Mouse (Mus musculus) adrenal gland, postnatal 14 days (tissue): ENCODE measurements at regions not wholly inside any gene's neighbourhood (a gene's known extent, or its start where the extent isn't known, plus 50 kb on each side); places are given as distances from the start of the nearest gene placed in this dataset.

Source experiments
- DNase-seq: peaks from one replicate; pipeline ENCODE4 v3.0.0; 2021; ENCODE audit warnings: mixed read lengths

DNA sequence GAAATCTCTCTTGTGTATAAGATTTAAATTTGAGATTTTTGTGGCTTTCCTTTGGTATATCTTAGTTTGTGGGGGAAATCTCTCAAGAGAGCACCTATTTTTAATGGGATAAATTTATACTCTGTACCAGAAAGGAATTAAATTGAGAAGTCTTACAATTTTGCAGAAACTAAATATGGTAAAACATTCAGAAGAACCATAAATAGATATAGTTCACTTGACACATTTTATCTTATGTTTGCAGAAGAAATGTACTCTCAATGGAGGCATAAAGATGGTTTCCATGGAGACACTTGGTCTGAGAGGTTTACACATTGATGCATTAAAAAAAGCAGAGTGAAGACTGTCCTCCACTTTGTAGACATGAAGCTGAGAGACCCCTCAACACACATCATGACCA lies 86.9 kb downstream of the Ndufa10 start:
- no peak for DNase-seq

DNA sequence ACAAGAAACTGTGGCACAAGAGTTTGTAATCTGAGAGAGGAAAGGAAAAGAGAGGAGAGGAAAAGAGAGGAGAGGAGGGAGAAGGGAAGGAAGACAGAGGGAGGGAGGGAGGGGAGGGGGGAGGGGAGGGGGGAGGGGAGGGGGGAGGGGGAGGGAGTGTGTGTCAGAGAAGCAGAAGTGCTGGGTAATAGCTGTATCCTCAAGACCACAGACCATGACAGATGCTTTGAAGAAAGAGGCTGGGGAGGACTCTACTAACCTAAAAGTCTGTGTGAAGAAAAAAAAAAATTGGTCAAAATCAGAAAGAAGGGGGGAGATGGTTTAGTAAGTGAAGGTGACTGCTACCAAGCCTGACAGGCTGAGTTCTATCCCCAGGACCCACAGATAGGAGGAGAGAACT lies 88.7 kb downstream of the Ndufa10 start:
- DNase-seq = no peak

DNA sequence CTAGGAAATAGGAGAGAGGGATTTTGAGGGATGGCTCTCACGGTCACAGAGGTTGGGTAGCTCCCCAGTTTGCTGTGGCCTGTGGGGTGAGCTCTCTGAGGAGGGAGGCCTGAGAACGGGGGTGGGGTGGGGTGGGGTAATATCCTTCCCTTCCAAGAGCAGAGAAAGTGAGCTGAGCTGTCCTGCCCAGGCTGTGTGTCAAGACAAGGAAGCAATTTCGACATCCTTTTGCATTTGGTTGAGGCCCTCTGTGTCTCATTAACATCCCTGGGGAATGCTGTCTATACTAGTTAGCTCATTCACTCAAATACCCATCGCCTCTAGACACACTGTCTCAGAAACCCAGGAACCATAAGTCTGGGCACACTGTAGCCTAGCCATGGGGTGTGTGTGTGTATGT lies 89.9 kb downstream of the Ndufa10 start:
- DNase-seq = no peak

DNA sequence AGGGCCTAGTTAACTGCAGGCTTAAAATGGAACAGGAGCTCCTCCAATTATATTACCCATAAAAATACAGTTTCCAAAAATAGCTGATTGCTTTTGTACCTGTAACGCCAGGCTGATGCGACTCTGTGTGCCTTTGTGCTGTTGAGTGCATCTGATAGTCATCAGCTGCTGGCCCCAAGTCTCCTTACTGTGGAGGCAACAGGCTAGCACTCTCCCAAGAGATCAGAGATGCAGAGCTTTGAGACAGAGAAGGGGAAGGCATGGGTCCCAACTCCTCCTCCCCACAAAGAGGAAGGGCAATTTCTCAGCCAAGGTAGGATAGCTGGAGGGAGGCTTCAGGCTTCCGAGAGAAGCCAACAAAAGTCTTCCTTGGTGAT lies 94.2 kb downstream of the Ndufa10 start:
- no peak for DNase-seq

DNA sequence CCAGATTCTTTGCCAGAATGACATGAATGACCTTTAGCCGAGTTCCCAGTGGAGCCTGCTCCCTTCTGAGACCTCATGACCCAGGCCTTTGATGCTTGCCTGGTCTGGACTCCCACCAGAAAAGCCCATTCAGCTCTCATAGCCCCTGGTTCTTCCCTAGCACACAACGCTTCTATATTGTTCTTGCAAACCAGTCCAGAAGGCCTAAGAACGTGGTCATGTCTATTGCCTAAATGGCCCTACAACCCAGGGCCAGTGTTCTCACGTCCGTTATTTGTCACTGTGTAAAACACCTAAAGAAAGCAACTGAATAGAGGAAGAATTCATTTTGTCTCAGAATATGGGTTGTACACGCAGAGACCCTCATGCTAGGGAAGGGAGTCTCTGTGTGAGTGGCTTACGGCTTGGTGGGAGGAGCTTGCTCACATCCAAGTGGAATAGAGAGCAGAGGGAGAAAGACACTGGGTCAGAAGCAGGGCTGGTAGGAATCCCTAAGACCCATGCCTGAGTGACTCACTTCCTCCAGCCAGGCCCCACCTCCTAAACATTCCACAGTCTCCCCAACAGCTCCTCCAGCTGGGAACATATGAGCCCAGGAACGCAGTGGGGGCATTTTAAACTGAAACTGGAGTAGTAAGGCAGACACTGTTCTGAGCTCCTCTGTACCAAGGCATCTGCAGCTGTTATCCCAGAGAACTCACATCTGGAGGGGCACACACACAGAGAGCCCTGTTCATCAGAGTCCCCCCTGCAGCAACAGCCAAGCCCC lies 94.7 kb downstream of the Ndufa10 start:
- peak; percentile 24 for DNase-seq

DNA sequence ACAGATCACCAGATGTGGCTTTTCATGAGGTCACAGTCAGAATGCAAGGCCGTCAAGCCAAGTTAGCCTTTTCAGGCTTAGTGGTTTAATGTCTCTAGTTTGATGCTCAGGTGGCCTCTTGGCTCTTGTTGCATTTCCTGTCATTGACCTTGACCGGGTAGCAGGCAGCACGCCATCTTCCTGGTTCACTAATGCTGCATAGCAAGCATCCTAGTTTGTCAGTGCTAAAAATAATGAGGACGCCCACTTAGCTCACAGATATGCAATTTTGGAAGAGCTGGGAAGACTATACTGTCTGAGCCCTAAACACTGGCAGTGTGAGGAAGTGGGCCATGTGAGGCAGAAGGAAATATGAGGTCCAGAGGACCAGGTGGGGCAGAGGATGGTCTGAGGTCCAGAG lies 97.2 kb downstream of the Ndufa10 start:
- DNase-seq = peak; percentile 12

DNA sequence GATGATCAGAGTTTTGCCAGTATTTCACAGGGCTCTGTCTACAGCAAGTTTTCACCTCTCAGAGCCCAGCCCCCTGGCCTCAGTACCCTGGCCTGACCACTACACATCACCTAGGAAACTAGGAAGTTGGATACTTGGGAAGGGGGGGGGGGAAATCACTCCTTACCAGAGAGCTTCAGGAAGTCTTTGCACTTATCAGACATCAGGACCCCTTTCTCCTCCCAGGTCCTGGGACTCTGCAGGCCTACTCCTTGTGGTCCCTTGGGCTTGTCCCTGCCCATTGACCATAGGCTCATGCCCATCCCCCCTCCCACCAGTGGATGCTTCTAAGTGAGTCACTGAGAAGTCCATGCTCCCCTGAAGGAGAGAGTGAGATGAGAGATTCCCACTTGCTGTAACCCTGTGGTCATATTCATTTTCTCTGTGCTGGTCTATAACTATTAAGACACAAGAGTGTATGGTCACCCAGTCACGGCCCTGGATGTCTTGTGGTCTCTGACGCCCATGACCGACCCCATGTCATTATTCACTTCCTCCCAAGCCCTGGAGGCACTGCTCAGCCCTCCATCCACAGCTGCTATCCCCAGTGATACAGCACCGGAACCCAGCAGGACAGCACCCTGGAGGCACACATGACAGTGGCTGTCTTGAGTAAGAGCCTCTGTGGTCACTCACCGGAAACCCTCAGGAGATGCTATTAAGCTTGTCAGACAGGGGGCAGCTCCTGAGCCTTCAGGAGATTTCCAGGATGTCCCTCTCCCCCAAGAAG lies 101.3 kb downstream of the Ndufa10 start:
- no peak for DNase-seq

DNA sequence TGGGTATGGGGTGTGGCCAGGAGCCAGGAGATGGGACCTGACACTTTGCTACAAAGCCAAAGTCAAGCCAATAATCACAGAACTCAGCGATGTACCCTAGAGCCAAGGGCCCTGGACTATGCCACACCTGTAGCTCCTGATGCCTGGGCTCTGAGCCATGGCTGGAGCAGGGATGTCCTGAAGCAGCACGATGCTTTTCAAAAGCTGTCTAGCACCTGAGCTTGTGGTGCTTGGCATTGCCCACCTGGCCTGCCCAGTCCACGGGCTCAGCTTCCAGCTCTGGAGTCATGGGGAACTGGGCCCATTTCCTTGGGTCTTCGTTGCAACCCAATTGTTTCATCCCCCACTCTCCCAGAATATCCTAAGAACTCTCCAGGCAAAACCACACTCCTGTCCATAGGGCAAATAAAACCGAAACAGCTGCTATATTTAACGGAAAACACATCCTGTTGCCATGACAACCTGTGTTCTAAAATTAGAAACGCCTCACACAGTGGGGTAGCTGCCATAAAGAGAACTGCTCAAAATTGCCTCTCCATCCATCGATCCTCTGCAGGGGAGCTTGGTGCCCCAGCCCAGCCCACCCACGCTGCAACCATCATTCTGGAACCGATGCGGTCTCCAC lies 102.2 kb downstream of the Ndufa10 start:
- DNase-seq = no peak

DNA sequence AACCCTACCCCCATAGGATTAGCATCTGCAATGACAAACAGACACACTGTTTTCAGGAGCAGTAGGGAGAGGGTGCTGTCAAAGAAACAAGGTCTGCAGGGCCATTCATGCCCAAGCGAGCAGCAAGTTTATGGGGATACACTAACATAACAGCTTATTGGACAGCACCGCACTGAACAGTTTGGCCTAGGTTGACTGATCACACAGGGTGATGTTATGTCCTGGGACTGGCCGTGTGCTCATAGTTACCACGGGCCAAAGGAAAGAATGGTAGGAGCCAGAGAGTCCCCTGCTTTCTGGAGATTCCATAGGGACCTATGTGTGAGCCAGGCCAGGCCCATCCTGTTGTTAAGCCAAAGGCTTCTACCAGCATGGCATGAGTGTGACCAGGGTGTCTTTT lies 102.8 kb downstream of the Ndufa10 start:
- DNase-seq = no peak

DNA sequence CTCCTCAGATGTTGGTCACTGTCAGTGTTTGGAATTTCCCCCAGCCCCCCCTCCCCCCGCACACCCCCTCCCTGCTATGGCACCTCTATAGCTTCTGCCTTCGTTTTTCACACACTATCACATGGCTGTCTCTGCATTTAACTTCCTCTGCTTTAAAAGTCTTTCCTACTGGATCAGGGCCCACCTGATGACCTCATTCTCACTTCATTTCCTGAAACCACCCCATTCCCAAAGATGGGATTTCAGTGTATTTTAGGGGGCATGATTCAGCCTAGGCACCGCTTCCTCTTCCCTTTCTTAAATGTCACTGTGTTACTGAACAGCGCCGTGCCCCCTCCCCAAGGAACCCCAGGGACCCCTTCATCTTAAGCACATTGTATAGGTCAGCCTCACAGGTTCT lies 103.7 kb downstream of the Ndufa10 start:
- DNase-seq = no peak

DNA sequence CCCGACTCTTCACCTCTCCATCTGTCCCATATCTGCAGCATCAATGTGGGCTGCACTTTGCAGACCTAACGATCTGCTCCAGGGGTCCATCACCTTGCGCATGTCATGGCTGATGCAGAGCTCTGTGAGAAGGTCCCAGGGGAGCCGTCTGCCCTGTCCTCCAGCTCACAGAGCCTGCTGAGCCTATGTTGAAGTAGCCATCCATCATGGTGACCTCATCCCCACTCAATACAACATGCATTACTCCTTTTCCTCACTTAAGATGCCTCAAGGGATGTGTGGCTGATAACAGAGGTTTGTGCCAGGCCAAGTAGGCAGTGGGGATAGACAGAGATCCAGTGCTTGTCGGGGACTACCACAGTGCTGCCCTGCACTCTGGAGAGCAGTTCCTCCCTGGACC lies 107.4 kb downstream of the Ndufa10 start:
- DNase-seq = no peak

DNA sequence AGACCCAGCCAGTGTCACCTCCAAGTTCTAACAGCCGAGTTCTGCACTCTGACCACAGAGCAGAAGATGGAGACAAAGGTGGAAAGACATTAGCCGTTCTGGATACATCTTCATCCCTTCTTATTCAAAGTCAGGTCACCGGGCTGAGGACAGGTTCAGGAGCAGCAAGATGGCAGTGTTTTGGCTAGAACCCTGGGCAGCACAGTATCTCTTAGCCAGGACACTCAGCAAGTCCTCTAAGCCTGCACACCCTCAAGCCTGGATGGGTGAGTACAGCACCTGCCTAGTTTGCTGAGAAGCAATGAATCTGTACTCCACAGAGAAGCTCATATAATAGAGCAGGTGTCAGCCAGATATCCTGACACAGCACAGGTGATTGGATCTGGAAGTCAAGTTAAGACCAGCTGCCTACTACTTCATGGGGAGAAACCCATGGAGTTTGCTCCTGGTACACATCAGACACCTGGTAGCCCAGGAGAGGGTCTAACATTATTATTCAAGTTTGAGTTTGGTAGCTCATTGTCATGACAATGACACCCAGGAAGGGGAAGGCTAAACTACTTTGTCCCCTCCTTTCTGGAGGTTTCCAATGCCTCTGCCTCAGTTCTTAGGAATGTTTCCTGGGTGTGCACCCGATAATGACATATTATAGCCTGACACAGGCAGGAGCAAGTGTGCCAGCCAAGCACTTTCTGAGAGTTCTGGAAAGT lies 108.1 kb downstream of the Ndufa10 start:
- DNase-seq = no peak

DNA sequence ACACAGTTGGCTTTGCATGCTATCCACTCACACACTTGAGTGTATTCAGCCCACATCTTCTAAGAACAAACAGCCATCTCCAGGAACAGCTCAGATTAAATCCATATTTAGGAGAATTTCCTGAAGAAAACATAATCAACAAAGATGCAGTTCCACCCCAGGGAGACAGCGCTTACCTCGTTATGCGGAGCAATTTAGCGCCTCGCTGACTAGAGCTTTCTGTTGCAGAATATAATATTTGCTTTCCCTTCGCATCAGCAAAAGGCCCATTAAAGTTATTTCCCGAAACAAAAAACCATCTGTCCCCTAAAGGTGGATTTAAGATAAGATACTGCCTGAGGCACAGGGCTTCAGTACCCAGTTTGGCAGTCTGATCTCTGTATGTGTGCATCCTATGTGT lies 112.0 kb downstream of the Ndufa10 start:
- DNase-seq = no peak

DNA sequence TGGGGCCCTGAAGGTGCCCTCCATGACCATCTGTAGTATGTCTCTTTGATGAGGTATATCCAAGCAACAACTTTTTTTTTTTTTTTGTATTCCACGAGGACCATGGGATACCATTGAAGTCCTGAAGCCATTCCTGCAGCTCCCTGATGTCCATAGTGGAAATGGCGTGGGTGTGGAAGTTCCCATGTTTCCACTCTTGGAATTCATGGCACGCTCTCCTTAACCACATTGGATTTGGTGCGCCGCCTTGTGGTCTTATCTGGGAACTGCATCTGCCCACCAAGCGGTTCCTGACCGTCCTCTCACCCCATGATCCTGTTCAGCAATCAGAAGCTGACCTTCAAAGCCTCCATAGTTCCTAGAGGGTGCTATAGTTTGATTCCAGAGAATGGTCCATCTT lies 113.4 kb downstream of the Ndufa10 start:
- peak; percentile 85 for DNase-seq

DNA sequence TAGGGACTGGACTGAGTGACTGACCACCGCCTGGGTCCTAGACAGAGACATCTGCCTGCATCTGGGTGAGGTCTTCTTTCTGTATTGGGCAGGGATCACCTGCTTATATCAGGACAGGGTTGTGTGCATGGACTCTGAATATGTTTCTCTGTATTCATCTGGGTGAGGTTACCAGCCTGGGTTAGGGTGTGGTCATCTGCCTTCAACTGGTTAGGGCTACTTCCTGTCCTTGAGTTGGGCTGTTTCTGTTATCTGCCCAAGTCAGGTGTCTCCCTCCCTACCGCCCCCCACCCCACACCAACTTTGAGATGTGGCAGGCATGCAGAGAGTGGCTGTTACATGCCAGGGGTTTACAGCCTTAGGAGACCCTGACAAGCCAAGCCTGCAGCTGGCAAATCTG lies 114.2 kb downstream of the Ndufa10 start:
- DNase-seq = no peak

DNA sequence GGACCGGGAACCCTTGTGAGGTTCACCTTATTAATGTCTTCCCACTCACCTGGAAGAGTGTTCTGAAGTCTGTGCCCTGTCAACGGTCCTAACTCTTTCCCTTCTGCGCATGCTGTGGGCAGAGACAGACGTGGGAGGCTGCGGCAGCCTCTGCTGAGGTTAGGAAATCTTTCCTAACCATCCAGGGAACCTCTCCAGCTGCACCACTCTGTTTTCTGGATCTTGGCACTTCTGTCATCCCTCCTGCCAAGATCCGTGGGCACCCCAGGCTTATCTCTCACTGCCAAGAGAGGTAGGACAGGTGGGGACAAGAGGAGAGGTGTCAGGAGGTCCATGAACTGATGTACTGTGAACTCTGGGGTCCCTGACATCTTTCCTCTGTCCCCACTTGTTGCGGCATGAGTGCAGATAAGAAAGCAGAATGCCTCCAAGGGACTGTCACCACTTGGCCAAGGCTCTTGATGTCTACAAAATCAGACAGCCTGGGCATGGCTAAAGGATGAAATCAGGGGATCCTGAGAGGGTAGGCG lies 114.8 kb downstream of the Ndufa10 start:
- no peak for DNase-seq

DNA sequence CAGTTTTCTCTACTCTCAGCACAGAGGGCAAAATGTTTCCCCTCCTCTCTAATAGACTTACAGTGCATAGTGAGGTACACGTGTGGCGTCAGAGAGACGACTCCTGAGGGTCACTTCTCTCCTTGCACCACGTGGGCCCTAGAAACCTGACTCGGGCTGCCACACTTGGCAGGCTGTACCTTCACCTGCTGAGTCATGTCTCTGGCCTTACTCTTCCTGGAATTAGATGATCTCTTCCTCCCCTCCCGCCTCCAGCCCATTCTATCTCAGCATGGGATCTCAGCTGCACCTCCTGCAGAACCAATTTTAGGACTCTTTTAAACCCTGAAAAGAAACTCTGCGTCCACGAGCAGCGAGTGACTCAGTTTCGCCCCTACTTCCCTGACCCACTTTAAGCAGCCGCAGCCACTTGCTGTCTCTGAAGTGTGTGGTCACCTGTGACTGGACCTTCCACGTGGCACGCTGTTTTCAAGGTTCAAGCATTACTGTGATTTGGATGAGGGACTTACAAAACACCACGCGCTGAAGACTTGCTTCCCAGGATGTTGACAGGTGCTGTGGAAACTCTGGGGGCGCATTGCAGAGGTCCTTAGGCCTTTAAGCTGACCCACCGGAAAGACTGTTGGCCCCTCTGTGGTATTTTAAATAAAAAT lies 125.2 kb downstream of the Ndufa10 start:
- DNase-seq = peak; percentile 43

DNA sequence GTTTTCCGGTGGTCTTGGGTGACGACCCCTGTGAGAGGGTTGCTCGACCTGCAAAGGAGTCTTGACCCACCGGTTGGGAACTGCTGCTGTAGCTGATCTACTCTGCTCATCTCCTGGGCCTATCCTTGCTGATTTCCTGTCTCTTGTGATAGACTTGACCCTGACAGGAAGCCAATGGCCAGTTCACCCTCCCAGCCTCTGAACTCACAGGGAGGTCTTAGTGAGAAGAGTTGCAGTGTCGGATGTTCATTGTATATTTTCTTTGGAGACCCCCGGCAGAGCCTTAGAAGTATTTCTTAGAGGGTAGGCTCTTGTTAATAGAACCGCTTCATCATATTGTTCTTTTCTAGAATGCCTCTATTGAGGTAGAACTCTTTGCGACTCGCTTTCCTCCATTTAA lies 126.0 kb downstream of the Ndufa10 start:
- no peak for DNase-seq

DNA sequence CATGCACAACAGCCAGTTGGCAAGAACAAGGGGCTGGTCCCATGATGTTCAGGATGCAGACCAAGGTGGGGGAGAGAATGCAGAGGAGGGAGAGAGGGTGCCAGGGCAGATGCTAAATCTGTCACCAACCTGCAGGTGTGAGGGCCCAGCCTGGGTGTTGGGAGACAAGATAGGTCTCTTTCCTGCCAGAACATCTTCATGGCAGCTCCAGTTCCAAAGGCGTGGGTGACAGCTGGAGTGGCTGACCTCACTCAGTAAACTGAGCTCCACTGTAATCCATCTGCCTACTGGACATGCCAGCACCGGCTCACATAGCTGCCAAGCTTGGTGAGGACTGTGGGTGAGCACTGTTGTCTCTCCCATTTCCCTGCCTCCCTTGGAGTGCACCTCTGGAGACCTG lies 129.9 kb downstream of the Ndufa10 start:
- no peak for DNase-seq

DNA sequence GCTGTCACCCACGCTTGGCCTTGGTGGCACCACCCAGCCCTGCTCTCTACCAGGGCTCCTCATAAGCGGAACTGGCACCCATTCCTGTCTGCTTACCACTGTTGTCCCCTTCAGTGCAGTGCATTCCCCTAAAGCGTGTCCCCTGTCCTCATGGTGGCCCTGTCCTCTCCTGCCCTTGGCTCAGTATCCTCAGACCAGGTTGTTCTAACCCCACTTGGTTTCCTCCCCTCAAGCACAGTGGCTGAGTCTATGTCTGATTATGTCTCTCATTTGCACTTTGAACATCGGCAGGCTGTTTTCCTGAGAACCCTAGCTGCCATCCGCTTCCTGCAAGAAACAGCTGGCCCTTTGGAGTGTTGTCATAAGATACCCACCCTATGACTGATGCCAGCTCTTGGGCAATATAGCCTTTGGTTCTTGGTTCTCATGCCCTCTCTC lies 130.5 kb downstream of the Ndufa10 start:
- DNase-seq = no peak

DNA sequence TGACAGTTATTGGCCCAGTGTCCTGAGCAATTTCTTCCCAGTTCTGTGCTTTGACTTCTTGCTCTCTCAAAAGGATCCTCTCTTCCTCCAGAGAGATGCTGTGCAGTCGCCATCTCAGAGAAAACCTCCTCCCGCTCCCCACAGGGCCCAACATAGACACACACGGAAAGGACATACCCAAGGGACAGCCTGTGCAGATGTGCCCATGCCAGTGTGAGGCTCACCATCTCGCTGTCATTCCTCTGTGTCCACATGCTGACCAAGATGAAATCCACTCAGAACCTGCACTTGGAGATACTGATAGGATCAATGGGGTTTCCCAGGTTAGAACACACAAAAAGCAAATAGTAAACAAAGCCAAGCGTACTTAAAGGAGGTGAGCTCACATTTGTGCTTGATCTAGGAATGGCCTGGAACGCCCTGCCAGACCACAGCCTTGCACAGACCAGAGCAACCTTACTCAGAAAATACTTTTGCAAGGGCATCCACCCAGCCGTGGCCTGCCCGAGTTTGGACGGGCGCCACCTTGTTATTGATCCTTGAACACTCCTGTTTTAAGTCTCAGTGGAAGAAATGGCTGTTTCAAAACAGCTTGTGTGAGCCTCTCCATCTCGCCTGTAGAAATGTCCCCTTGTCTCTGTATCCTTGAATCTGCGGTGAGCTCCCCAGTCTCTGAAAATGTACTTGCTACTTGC lies 131.7 kb downstream of the Ndufa10 start:
- peak; percentile 52 for DNase-seq
